Mouse (Mus musculus) mature B cell (primary cell): ENCODE measurements around the gene Flvcr1.
"Not testable (repeated sequence)": the region's sequence is repeated elsewhere in the genome, so short reads cannot be mapped to it uniquely, and the experiment has no call there.

Experiments used
- in situ Hi-C: fragments of 300-500 bp; cut with MboI; formaldehyde crosslinking; loops from 2 replicates; pipeline ENCODE4 v1.14.3; 2019

The Flvcr1 gene

GRCm38 (mm10) chr1:191037999-191038398, 12.0 kb upstream of the Flvcr1 start:
- in situ Hi-C loops = no loop called here

GRCm38 (mm10) chr1:191036554-191037334, 10.8 kb upstream of the Flvcr1 start, which contains the start of gene Spata45:
Gene Spata45, plus strand, starts transcription at chr1:191036639.
- in situ Hi-C loops = no loop called here

DNA sequence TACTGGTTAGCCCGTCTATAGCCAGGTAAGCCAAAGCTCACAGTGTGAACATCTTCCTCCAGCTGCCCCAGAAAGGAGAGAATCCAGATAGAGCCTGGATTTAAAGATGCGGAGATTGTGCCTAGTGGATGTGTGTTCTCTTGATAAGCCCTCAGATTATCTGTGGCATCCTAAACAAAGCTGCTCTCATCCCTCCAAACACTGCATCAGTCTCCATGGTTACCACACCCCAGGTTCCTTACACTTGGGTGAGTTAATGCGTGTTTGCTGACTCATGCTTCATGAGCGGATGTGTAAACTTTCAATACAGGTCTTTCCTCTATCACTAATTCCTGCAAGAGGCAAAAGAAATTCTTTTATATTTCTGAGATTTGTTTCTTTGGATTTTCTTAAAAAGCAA, 9.7 kb upstream of the Flvcr1 start:
- in situ Hi-C loops = no loop called here

- in situ Hi-C loops = not testable (repeated sequence)
Measured at GRCm38 (mm10) chr1:191030922-191031425, 5.0 kb upstream of the Flvcr1 start.

- in situ Hi-C loops = no loop called here
Measured at GRCm38 (mm10) chr1:191030182-191030581, 4.2 kb upstream of the Flvcr1 start.

DNA sequence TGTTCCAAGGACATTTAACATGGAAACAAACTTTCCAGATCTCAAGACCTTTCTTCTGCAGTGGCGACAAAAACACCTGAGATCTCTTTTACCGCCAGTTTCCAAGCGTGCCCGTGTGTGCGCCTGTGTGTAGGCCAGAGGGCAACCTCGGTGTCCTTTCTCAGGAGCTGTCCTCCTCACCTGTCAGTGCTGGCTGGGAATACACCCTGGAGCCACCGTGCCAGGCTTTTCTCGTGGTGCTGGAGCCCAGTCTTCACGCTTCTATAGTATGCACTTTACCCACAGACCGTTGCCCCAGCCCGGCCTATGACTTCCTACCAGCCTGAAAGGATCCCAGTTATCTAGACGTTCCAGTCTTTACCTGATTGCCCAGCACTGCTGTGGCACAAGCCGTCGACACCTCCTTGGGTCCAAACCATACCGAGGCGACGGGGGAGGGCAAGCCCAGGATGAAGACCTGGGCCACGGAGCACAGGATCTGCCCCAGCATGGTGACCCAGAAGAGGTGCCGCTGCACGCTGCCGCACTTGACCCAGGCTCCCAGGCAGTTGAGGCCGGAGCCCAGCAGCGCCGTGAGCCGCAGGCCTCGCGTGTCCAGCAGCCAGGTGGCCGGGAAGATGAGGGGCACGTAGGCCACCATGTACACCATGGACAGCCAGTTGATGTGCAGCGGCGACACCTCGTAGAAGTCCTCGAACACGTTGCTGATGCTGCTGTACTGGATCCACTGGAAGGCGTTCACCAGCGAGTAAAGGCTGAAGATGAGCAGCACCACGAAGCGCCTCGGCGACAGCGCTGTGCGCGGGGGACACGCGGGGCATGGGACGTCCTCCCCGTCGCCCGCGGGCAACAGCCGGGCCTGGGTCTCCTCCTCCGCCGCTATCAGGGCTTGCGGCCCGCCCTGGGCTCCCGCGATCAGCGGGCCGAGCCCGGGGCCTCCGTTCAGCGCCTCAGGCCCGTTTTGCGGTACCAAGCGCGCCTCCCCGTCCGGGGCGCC, 644 bp downstream of the Flvcr1 start:
- in situ Hi-C loops = no loop called here

DNA sequence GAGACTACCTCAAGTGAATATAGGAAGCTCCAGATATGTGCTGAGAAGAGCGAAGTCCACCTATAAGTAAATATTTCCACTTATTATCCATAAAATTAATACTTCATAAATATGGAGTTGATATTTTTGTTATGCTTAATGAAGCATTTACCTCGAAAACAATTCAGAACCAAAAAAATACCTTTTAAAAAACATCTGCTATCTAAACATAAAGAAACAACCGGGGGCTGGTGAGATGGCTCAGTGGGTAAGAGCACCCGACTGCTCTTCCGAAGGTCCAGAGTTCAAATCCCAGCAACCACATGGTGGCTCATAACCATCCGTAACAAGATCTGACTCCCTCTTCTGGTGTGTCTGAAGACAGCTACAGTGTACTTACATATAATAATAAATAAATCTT, 2.2 kb downstream of the Flvcr1 start:
- in situ Hi-C loops = not testable (repeated sequence)

GRCm38 (mm10) chr1:191023140-191023539, 2.8 kb downstream of the Flvcr1 start:
- in situ Hi-C loops = no loop called here

- in situ Hi-C loops = no loop called here
Measured at GRCm38 (mm10) chr1:191021016-191021415, 4.9 kb downstream of the Flvcr1 start.

GRCm38 (mm10) chr1:191020217-191020924, 5.6 kb downstream of the Flvcr1 start:
- in situ Hi-C loops = no loop called here

GRCm38 (mm10) chr1:191019803-191020202, 6.2 kb downstream of the Flvcr1 start:
- in situ Hi-C loops = no loop called here

DNA sequence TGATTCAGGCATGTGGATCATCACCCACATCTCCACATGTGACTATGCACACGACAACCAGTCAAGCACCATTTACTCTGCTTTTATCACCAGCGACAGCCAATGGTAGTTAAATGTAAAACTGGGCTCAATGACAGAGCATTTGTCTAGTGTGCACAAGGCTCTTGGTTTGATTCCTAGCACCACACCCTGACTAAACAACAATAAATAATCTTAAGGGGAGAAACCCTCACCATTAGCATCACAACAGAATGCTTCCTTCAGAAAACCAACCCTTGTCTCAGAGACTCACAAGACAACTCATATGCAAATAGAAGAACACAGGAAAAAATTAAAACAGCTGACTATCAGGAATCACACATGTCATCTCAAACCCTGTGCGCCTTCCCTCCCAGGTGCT, 11.7 kb downstream of the Flvcr1 start:
- in situ Hi-C loops = no loop called here

- in situ Hi-C loops = no loop called here
Measured at GRCm38 (mm10) chr1:191008707-191009106, 17.3 kb downstream of the Flvcr1 start.

DNA sequence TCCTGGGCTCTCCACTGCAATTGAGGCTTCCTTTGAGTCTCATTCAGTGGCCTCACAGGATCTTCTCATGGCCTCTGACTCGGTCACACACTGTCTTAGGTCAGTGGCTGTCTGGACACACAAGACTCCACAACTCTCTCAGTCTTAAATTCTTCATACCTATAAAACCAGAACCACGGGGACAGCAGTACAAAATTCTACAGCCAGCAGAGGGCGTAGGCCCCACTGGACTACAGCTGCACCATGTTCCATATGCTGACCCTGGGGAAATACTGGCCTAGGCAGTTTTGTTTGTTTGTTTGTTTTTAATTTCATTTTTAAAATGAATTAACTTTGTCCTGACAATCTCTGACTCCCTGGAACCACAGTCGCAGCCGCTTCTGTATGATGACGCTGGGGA, 23.8 kb downstream of the Flvcr1 start:
- in situ Hi-C loops = no loop called here

DNA sequence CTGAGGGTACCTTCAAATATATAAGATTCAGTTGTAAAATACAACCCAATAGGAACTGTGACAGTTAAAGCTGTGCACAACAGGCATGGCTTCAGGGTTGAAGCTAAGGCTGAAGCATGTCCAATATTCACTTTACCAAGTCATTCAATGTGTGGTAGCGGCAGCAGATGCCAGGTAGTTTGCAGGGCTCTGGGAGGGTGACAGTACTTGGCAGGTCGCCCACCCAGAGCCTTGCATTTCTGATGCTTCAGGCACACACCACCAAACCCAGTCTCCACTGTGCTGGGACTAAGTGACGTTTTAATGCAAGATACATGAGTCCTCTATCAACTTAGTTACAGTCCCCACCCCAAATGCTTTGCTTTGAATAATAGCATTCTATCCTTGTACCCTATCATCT, 25.3 kb downstream of the Flvcr1 start:
- in situ Hi-C loops = no loop called here

DNA sequence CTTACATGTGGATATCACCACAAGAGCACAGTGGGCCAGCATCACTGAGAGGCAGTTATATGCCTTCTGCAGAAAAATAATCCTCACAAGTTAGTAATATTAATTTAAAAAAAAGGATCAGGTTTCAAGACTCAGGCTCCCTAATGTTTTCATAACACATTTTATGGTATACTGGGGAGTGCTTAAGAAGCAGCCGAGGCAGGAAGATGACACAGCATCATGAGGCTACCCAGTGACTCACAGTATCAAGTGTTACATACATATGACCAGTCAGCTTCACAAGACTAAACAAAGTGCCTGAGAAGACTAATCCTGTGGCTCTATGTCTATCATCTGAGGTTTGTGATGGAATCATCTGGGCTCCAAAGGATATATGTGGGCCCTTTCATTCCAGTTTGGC, 27.9 kb downstream of the Flvcr1 start:
- in situ Hi-C loops = no loop called here

GRCm38 (mm10) chr1:190996346-190996877, 29.5 kb downstream of the Flvcr1 start:
- in situ Hi-C loops = no loop called here

DNA sequence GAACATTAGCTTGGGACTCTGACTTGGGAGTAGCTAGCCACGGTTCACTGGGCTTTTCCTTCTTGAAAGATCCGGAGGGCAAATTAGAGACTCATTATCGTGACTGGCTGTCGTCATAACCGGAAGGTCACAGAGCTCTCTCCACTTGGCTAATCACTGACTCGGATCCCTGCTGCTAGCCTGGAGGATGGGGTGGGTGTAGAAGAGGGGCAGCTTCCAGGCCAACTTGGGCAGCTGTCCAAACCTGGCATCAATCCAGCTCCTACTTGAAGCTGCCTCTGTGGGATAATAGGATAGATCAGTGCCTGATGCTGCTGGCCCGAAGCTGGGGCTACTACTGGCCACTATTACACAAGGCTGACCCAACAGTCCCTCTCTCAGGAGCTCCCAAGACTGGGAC, 30.4 kb downstream of the Flvcr1 start:
- in situ Hi-C loops = no loop called here

GRCm38 (mm10) chr1:190989437-190990082, 36.4 kb downstream of the Flvcr1 start:
- in situ Hi-C loops = no loop called here

GRCm38 (mm10) chr1:190981412-190981811, 44.5 kb downstream of the Flvcr1 start:
- in situ Hi-C loops = no loop called here

DNA sequence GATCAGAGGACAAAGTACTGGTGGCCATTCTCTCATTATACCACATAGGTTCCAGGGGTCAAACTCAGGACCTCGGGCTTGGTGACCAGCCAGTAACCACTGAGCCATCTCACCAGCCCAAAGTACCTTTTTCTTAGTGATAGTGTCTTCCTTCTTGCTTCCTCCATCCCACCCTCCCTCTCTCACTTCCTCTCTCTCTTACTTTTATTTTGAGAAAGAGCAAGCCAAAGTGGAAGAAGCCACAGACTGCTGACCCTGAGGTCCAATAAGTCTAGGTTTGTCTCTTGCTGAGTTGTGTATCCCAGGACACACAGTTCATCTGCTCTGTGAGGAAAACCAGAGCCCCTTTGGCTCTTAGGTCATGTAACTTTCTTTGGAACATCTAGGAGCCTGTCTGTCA, 45.5 kb downstream of the Flvcr1 start:
- in situ Hi-C loops = no loop called here
